Mouse (Mus musculus): Measurements from ENCODE around the gene Akr7a5. TPM values are rescaled to one million over a fixed set of nuclear protein-coding genes. Genes with fewer than 3 reads are reported as not detected.

The Akr7a5 gene
- 55.6 and 58.6 TPM in 2 replicates for polyA plus RNA-seq (2015; fragmentation: Nextera tagmentation; extraction: Ambion mirVana)

GRCm38 (mm10) chr4:139310171-139310898 is at the start of gene Akr7a5, which contains the start of gene Pqlc2:
Akr7a5 (plus strand) TSS chr4:139310744.
Pqlc2 (minus strand) TSS chr4:139310708.
- 0 out of 2 replicates have a peak, but pooled peaks cover 5% of the 10 kb centered on the region for H3K27me3 ChIP-seq
- H3K27ac ChIP-seq (replicated peaks), result peak within 1 kb of the TSS; percentile 76
- ATAC-seq (ENCODE audit: low read depth), result peak; percentile 89
- peaks cover 28% of the 10 kb centered on the region for H3K36me3 ChIP-seq
- peaks cover 26% of the 10 kb centered on the region for H3K4me1 ChIP-seq (replicated peaks)
- under 1% methylated on average over 63 of the region's 63 CpGs for WGBS
- no peaks in the 10 kb centered on the region for H3K9me3 ChIP-seq
- H3K4me2 ChIP-seq, result peak within 1 kb of the TSS; percentile 92
- peak within 1 kb of the TSS; percentile 82 for H3K4me3 ChIP-seq
- peak within 1 kb of the TSS; percentile 88 for H3K9ac ChIP-seq

GRCm38 (mm10) chr4:139262981-139263380 is 47.6 kb upstream of the Akr7a5 start:
- Histone ChIP-seq H3K9ac (no peak overlapping the region), H3K27me3 (no peaks in the 10 kb centered on the region), H3K36me3 (peaks cover 70% of the 10 kb centered on the region), H3K9me3 (no peaks in the 10 kb centered on the region), H3K27ac (replicated peaks) (no peak overlapping the region), H3K4me3 (no peak overlapping the region), H3K4me1 (replicated peaks) (peaks cover 20% of the 10 kb centered on the region), H3K4me2 (no peak overlapping the region)
- no peak for ATAC-seq (ENCODE audit: low read depth)
- 92% methylated on average over 6 of the region's 6 CpGs for WGBS

DNA sequence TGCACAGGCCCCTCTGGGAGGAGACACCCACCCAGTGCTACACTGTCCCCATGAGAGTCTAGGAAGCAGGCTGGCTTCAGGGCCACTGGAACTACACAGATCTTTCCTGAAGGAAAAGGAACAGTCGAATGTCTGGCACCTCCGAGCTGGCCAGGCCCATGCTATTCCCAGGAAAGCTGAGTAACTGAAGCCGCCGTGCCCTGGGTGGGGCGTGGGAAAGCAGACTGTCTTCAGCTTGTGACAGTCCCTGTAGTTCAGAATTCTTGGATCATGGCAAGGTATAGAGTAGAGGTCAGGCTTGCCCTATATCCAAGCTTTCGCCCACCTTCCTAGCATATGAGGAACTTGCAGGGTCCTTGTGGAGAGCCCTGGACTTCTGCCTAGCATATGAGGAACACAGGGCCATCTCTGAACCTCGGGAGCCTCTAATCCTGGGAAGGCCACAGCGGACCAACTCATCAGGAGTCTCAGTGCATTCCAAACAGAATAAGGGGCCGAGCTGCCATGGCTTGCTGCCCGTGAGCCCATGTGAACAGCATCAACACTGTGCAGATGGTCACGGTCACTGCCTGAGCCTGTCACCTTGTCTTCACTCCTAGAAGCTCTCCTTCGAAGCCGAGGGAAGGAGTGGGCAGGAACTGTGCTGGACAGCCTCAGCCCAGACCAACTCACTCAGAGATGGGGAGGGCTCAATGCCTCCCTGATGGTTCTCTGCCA is 44.6 kb upstream of the Akr7a5 start:
- no peak for ATAC-seq (ENCODE audit: low read depth)
- H3K36me3 ChIP-seq, result peaks cover 52% of the 10 kb centered on the region

GRCm38 (mm10) chr4:139266500-139266865 is 44.1 kb upstream of the Akr7a5 start:
- H3K9ac ChIP-seq, result no peak overlapping the region
- peaks cover 46% of the 10 kb centered on the region for H3K36me3 ChIP-seq
- H3K4me2 ChIP-seq, result no peak overlapping the region
- H3K4me1 ChIP-seq (replicated peaks), result peaks cover 27% of the 10 kb centered on the region
- H3K4me3 ChIP-seq, result no peak overlapping the region
- no peaks in the 10 kb centered on the region for H3K9me3 ChIP-seq
- 74% methylated on average over 7 of the region's 7 CpGs for WGBS
- no peak for ATAC-seq (ENCODE audit: low read depth)
- no peaks in the 10 kb centered on the region for H3K27me3 ChIP-seq
- H3K27ac ChIP-seq (replicated peaks), result 0 out of 2 replicates have a peak overlapping the region, but pooled peaks have one; percentile 9

More for the DNA sequence above, 44.6 kb upstream of the Akr7a5 start:
- Histone ChIP-seq H3K27me3 (no peaks in the 10 kb centered on the region), H3K27ac (replicated peaks) (0 out of 2 replicates have a peak overlapping the region, but pooled peaks have one; percentile 9), H3K9me3 (no peaks in the 10 kb centered on the region), H3K4me1 (replicated peaks) (peaks cover 27% of the 10 kb centered on the region), H3K4me2 (no peak overlapping the region), H3K9ac (no peak overlapping the region), H3K4me3 (no peak overlapping the region)
- WGBS, result 91% methylated on average over 13 of the region's 13 CpGs

DNA sequence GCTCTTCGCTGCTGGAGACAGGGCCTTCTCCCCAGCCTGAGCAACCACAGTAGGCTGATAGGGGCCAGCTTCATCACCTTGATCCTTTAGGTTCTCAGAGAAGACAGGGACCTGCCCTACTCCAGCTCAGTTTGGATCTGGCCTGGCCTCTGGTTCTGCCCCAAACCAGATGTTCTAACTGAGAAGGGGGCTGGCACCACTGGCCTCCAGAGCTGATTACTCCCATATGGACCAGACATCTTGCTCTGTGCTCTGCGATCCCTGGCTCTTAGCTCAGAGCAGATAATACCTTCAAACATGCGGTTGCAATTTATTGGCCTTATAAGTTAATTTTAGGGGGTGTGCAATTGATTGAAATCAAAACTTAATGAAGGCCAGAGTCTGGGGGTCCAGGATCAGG is 43.2 kb upstream of the Akr7a5 start:
- Histone ChIP-seq H3K36me3 (peaks cover 39% of the 10 kb centered on the region), H3K27me3 (no peaks in the 10 kb centered on the region)

DNA sequence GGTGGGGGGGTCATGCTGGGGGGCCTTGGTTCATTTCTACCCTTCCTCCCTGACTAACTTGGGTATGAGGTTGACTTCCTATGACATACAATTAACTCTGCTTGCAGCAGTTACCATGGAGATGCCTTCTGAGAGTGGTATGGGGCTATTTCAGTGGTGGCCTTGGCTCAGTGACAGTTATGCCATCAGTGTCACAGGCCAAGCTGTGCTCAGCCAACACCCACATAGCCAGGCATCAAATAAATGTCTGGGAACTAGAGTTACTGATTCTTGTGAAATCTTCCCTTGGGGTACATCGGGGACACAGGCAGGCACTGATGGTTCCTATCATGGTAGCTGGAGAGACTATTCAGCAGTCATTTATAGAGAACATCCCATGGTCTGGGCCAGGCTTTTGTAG is 42.3 kb upstream of the Akr7a5 start:
- Histone ChIP-seq H3K9ac (no peak overlapping the region), H3K9me3 (no peaks in the 10 kb centered on the region), H3K27ac (replicated peaks) (no peak overlapping the region), H3K4me1 (replicated peaks) (peaks cover 27% of the 10 kb centered on the region), H3K27me3 (no peaks in the 10 kb centered on the region), H3K4me3 (no peak overlapping the region), H3K36me3 (peaks cover 30% of the 10 kb centered on the region), H3K4me2 (no peak overlapping the region)
- 82% methylated on average over 1 of the region's 1 CpGs for WGBS
- no peak for ATAC-seq (ENCODE audit: low read depth)

More for the DNA sequence above, 43.2 kb upstream of the Akr7a5 start:
- H3K4me3 ChIP-seq, result no peak overlapping the region
- H3K4me1 ChIP-seq (replicated peaks), result peaks cover 27% of the 10 kb centered on the region
- no peaks in the 10 kb centered on the region for H3K9me3 ChIP-seq
- WGBS, result 88% methylated on average over 3 of the region's 3 CpGs
- H3K4me2 ChIP-seq, result no peak overlapping the region
- ATAC-seq (ENCODE audit: low read depth), result no peak
- no peak overlapping the region for H3K9ac ChIP-seq
- no peak overlapping the region for H3K27ac ChIP-seq (replicated peaks)

GRCm38 (mm10) chr4:139270168-139270567 is 40.4 kb upstream of the Akr7a5 start:
- Histone ChIP-seq H3K9me3 (no peaks in the 10 kb centered on the region), H3K4me2 (no peak overlapping the region), H3K36me3 (peaks cover 23% of the 10 kb centered on the region; the same call in 1 of the 2 replicates), H3K27ac (replicated peaks) (no peak overlapping the region), H3K4me3 (no peak overlapping the region), H3K27me3 (no peaks in the 10 kb centered on the region), H3K9ac (no peak overlapping the region), H3K4me1 (replicated peaks) (peaks cover 27% of the 10 kb centered on the region)
- ATAC-seq (ENCODE audit: low read depth), result no peak
- 84% methylated on average over 3 of the region's 3 CpGs for WGBS

- 79% methylated on average over 9 of the region's 9 CpGs for WGBS
- no peaks in the 10 kb centered on the region for H3K27me3 ChIP-seq
- H3K4me1 ChIP-seq (replicated peaks), result peaks cover 16% of the 10 kb centered on the region
- ATAC-seq (ENCODE audit: low read depth), result no peak
- no peak overlapping the region for H3K4me2 ChIP-seq
- H3K36me3 ChIP-seq, result peaks cover 16% of the 10 kb centered on the region; the same call in 1 of the 2 replicates
- H3K4me3 ChIP-seq, result no peak overlapping the region
- H3K9ac ChIP-seq, result no peak overlapping the region
- no peak overlapping the region for H3K27ac ChIP-seq (replicated peaks)
- H3K9me3 ChIP-seq, result no peaks in the 10 kb centered on the region
Observed at GRCm38 (mm10) chr4:139271562-139271961, 39.0 kb upstream of the Akr7a5 start.

GRCm38 (mm10) chr4:139272951-139273680 is 37.4 kb upstream of the Akr7a5 start:
- no peak for ATAC-seq (ENCODE audit: low read depth)

GRCm38 (mm10) chr4:139274573-139274972 is 36.0 kb upstream of the Akr7a5 start:
- Histone ChIP-seq H3K27ac (replicated peaks) (no peak overlapping the region), H3K9ac (no peak overlapping the region), H3K4me3 (no peak overlapping the region), H3K36me3 (peaks cover 13% of the 10 kb centered on the region), H3K4me2 (no peak overlapping the region), H3K4me1 (replicated peaks) (no peaks in the 10 kb centered on the region), H3K9me3 (no peaks in the 10 kb centered on the region), H3K27me3 (no peaks in the 10 kb centered on the region)
- ATAC-seq (ENCODE audit: low read depth), result no peak
- WGBS, result 95% methylated on average over 7 of the region's 7 CpGs

More at GRCm38 (mm10) chr4:139272951-139273680, 37.4 kb upstream of the Akr7a5 start:
- peaks cover 5% of the 10 kb centered on the region for H3K4me1 ChIP-seq (replicated peaks)
- H3K36me3 ChIP-seq, result peaks cover 15% of the 10 kb centered on the region; the same call in 1 of the 2 replicates
- H3K27me3 ChIP-seq, result no peaks in the 10 kb centered on the region
- no peak overlapping the region for H3K4me3 ChIP-seq
- WGBS, result 91% methylated on average over 10 of the region's 10 CpGs
- H3K27ac ChIP-seq (replicated peaks), result no peak overlapping the region
- H3K9ac ChIP-seq, result no peak overlapping the region
- H3K4me2 ChIP-seq, result no peak overlapping the region
- no peaks in the 10 kb centered on the region for H3K9me3 ChIP-seq

DNA sequence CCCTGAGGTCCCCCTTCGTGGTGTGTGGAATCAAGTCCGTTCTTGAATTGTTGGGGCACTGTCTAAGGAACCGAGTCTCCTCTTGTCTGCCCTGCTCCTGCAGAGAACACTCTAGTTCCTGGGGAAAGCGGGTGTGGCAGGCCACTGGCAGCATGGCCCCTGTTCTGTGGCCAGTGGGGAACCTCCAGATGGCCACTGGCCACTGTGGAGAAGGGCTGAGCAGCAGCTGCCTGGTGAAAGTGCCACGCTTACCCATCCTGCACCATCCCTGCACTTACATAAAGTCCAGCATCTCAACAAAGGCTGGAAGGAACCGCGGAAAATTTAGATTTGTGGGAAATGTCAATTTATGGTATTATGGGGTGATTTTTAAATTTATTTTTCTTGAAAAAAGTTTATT is 34.1 kb upstream of the Akr7a5 start:
- Histone ChIP-seq H3K9ac (no peak overlapping the region), H3K4me1 (replicated peaks) (no peaks in the 10 kb centered on the region), H3K4me2 (no peak overlapping the region), H3K36me3 (peaks cover 31% of the 10 kb centered on the region), H3K4me3 (no peak overlapping the region), H3K27me3 (no peaks in the 10 kb centered on the region), H3K27ac (replicated peaks) (no peak overlapping the region), H3K9me3 (no peaks in the 10 kb centered on the region)
- 87% methylated on average over 7 of the region's 7 CpGs for WGBS
- no peak for ATAC-seq (ENCODE audit: low read depth)

GRCm38 (mm10) chr4:139280530-139280929 is 30.0 kb upstream of the Akr7a5 start:
- WGBS, result 89% methylated on average over 12 of the region's 12 CpGs
- Histone ChIP-seq H3K4me2 (no peak overlapping the region), H3K4me3 (no peak overlapping the region), H3K9ac (no peak overlapping the region), H3K27me3 (no peaks in the 10 kb centered on the region), H3K4me1 (replicated peaks) (peaks cover 22% of the 10 kb centered on the region), H3K36me3 (peaks cover 57% of the 10 kb centered on the region), H3K27ac (replicated peaks) (no peak overlapping the region), H3K9me3 (no peaks in the 10 kb centered on the region)
- ATAC-seq (ENCODE audit: low read depth), result no peak
